Mouse (Mus musculus) adrenal gland, adult 2 months (tissue): ENCODE data around the gene D6Wsu163e. TPM values are rescaled to one million over a fixed set of nuclear protein-coding genes. Genes with fewer than 3 reads are reported as not detected.

ENCODE experiments used
- DNase-seq: peaks from one replicate; pipeline ENCODE4 v3.0.0; 2021
- long read RNA-seq: library from polyadenylated mRNA; stranded (forward); transcript quantifications from one replicate; pipeline ENCODE4 v2.0.0, GENCODE M21; 2021
- polyA plus RNA-seq: library from polyadenylated mRNA; depleted of rRNA; stranded (reverse); fragments of >200 nt; gene quantifications from 2 replicates; pipeline ENCODE4 v1.2.3, GENCODE M21; 2012; rRNA removed
- total RNA-seq, 2 experiments: library from RNA; stranded (reverse); gene quantifications; 2 replicates each; pipeline ENCODE4 v1.2.3; 2021

The D6Wsu163e gene
- total RNA-seq (10 to 100 TPM; 17.4 to 22.1 TPM), polyA plus RNA-seq (1.3 and 1.5 TPM in 2 replicates)
- long read RNA-seq, partial matches to known transcripts, result 0 of 4 reads
- long read RNA-seq, other reads (novel, unspliced or antisense), result 1 of 4 reads

GRCm38 (mm10) chr6:126939487-126940171 is at the start of gene D6Wsu163e, which contains the start of gene Rad51ap1:
TSS of gene D6Wsu163e (plus strand) at chr6:126939962.
TSS of gene Rad51ap1 (minus strand) at chr6:126939587.
- DNase-seq, result peak; percentile 97

GRCm38 (mm10) chr6:126907378-126907777 is 32.4 kb upstream of the D6Wsu163e start:
- no peak for DNase-seq

- DNase-seq, result no peak
These were observed 31.9 kb upstream of the D6Wsu163e start for GRCm38 (mm10) chr6:126907876-126908275.

GRCm38 (mm10) chr6:126910727-126911126 is 29.0 kb upstream of the D6Wsu163e start:
- no peak for DNase-seq

- no peak for DNase-seq
These were observed 24.8 kb upstream of the D6Wsu163e start for GRCm38 (mm10) chr6:126914928-126915327.

GRCm38 (mm10) chr6:126921111-126921881 is 18.5 kb upstream of the D6Wsu163e start, which contains the start of gene Dyrk4:
TSS of gene Dyrk4 (minus strand) at chr6:126921839.
- no peak for DNase-seq

GRCm38 (mm10) chr6:126932896-126933295 is 6.9 kb upstream of the D6Wsu163e start:
- no peak for DNase-seq

GRCm38 (mm10) chr6:126938047-126938446 is 1.7 kb upstream of the D6Wsu163e start:
- DNase-seq, result no peak

GRCm38 (mm10) chr6:126938853-126939486 is 792 bp upstream of the D6Wsu163e start:
- no peak for DNase-seq

- DNase-seq, result no peak
These were observed 689 bp downstream of the D6Wsu163e start for GRCm38 (mm10) chr6:126940451-126940850.

- DNase-seq, result no peak
These were observed 8.6 kb downstream of the D6Wsu163e start for GRCm38 (mm10) chr6:126948336-126948735.

GRCm38 (mm10) chr6:126955734-126956133 is 16.0 kb downstream of the D6Wsu163e start:
- peak; percentile 51 for DNase-seq

GRCm38 (mm10) chr6:126961371-126962018 is 21.7 kb downstream of the D6Wsu163e start:
- no peak for DNase-seq

- DNase-seq, result no peak
These were observed 22.9 kb downstream of the D6Wsu163e start for GRCm38 (mm10) chr6:126962709-126963108.

- DNase-seq, result no peak
These were observed 23.7 kb downstream of the D6Wsu163e start for GRCm38 (mm10) chr6:126963426-126963825.

- no peak for DNase-seq
These were observed 26.7 kb downstream of the D6Wsu163e start for GRCm38 (mm10) chr6:126966241-126967026.

- no peak for DNase-seq
These were observed 41.9 kb downstream of the D6Wsu163e start for GRCm38 (mm10) chr6:126981539-126982234.

GRCm38 (mm10) chr6:126993676-126994075 is 53.9 kb downstream of the D6Wsu163e start:
- no peak for DNase-seq

GRCm38 (mm10) chr6:126995494-126995893 is 55.7 kb downstream of the D6Wsu163e start:
- DNase-seq, result no peak

GRCm38 (mm10) chr6:126996399-126996798 is 56.6 kb downstream of the D6Wsu163e start:
- peak; percentile 2 for DNase-seq
